Mouse (Mus musculus) retina, postnatal 7 days (tissue): ENCODE results near the gene Acsf3.

Experiments used
- DNase-seq: peaks from one replicate; pipeline ENCODE4 v3.0.0-alpha.2; 2012; ENCODE audit warnings: low read depth, low spot score

The Acsf3 gene

GRCm38 (mm10) chr8:122775285-122776155 is at the start of gene Acsf3:
Acsf3 (plus strand) TSS chr8:122775486.
- DNase-seq, result peak; percentile 65

- DNase-seq, result no peak
Observed at GRCm38 (mm10) chr8:122726789-122727188, 48.5 kb upstream of the Acsf3 start.

GRCm38 (mm10) chr8:122727412-122727811 is 47.9 kb upstream of the Acsf3 start:
- DNase-seq, result no peak

GRCm38 (mm10) chr8:122728630-122729029 is 46.7 kb upstream of the Acsf3 start:
- no peak for DNase-seq

- DNase-seq, result no peak
Observed at GRCm38 (mm10) chr8:122735110-122735509, 40.2 kb upstream of the Acsf3 start.

- DNase-seq, result no peak
Observed at GRCm38 (mm10) chr8:122735542-122736473, 39.5 kb upstream of the Acsf3 start.

- DNase-seq, result no peak
Observed at GRCm38 (mm10) chr8:122736623-122737022, 38.7 kb upstream of the Acsf3 start.

- no peak for DNase-seq
Observed at GRCm38 (mm10) chr8:122737071-122737470, 38.2 kb upstream of the Acsf3 start.

- DNase-seq, result no peak
Observed at GRCm38 (mm10) chr8:122737886-122738285, 37.4 kb upstream of the Acsf3 start.

GRCm38 (mm10) chr8:122739102-122739725 is 36.1 kb upstream of the Acsf3 start:
- no peak for DNase-seq

GRCm38 (mm10) chr8:122742471-122742870 is 32.8 kb upstream of the Acsf3 start:
- no peak for DNase-seq

- DNase-seq, result no peak
Observed at GRCm38 (mm10) chr8:122745022-122745749, 30.1 kb upstream of the Acsf3 start.

GRCm38 (mm10) chr8:122745750-122746275 is 29.5 kb upstream of the Acsf3 start:
- DNase-seq, result no peak

- no peak for DNase-seq
Observed at GRCm38 (mm10) chr8:122746439-122746838, 28.8 kb upstream of the Acsf3 start.

- DNase-seq, result no peak
Observed at GRCm38 (mm10) chr8:122747825-122748224, 27.5 kb upstream of the Acsf3 start.

- DNase-seq, result no peak
Observed at GRCm38 (mm10) chr8:122749333-122749958, 25.8 kb upstream of the Acsf3 start.

GRCm38 (mm10) chr8:122751342-122751741 is 23.9 kb upstream of the Acsf3 start:
- DNase-seq, result no peak

GRCm38 (mm10) chr8:122752111-122752721 is 23.1 kb upstream of the Acsf3 start:
- DNase-seq, result no peak

- no peak for DNase-seq
Observed at GRCm38 (mm10) chr8:122758597-122758996, 16.7 kb upstream of the Acsf3 start.

GRCm38 (mm10) chr8:122760116-122760515 is 15.2 kb upstream of the Acsf3 start:
- DNase-seq, result no peak
